25 mouse cellular contexts compared by ENCODE assay signal in genomic region chr12:82894971-82895838, GRCm38 (mm10).
"Had no signal": no experiment of that assay in that cellular context is flagged by ENCODE, and none has a peak within 500 bp of the region (broad histone marks: within the 10 kb centered on the region; RNA-seq: fewer than 3 reads in every experiment).

No protein-coding gene starts in this region.

- H3K27me3 ChIP-seq: heart, embryonic 12.5 days; hindbrain, embryonic 13.5 days; hindbrain, embryonic 15.5 days; kidney, embryonic 15.5 days; limb, embryonic 13.5 days; limb, embryonic 15.5 days; liver, embryonic 12.5 days had no signal

- H3K4me1 ChIP-seq: heart, embryonic 10.5 days; hindbrain, embryonic 13.5 days; kidney, embryonic 15.5 days; limb, embryonic 13.5 days; limb, embryonic 15.5 days; liver, embryonic 12.5 days had no signal

- H3K9ac ChIP-seq: heart, embryonic 12.5 days; hindbrain, embryonic 13.5 days; hindbrain, embryonic 15.5 days; kidney, embryonic 15.5 days; limb, embryonic 13.5 days; limb, embryonic 15.5 days; liver, embryonic 12.5 days; liver, embryonic 14.5 days had no signal

- H3K27ac ChIP-seq: heart, embryonic 10.5 days; hindbrain, embryonic 13.5 days; hindbrain, embryonic 15.5 days; hindbrain, postnatal 0 days; kidney, embryonic 15.5 days; kidney, postnatal 0 days; limb, embryonic 13.5 days; limb, embryonic 15.5 days; liver, embryonic 12.5 days; liver, embryonic 14.5 days had no signal

- H3K4me2 ChIP-seq: heart, embryonic 12.5 days; hindbrain, embryonic 13.5 days; hindbrain, embryonic 15.5 days; kidney, embryonic 15.5 days; limb, embryonic 13.5 days; limb, embryonic 15.5 days; liver, embryonic 12.5 days had no signal

- H3K9me3 ChIP-seq: heart, embryonic 10.5 days; hindbrain, embryonic 13.5 days; hindbrain, embryonic 15.5 days; kidney, embryonic 15.5 days; limb, embryonic 13.5 days; limb, embryonic 15.5 days; liver, embryonic 12.5 days had no signal

- ATAC-seq: hindbrain, postnatal 0 days; intestine, embryonic 16.5 days; liver, embryonic 12.5 days had no signal

- H3K4me3 ChIP-seq: heart, embryonic 10.5 days; heart, embryonic 12.5 days; hindbrain, embryonic 13.5 days; hindbrain, embryonic 15.5 days; kidney, embryonic 15.5 days; limb, embryonic 13.5 days; limb, embryonic 15.5 days; liver, embryonic 12.5 days had no signal

- DNase-seq: gastrocnemius, postnatal 10 days; gastrocnemius, postnatal 25 days; heart, adult 18-20 months; heart, postnatal 10 days; heart, postnatal 36 days; kidney, adult 11 months; kidney, adult 2 months; kidney, adult 9 months; kidney, postnatal 14 days; kidney, postnatal 36 days; layer of hippocampus, adult 9-11 months; layer of hippocampus, postnatal 36 days; left cerebral cortex, postnatal 4 days had no signal

- H3K36me3 ChIP-seq: heart, embryonic 10.5 days; heart, embryonic 12.5 days; hindbrain, embryonic 13.5 days; hindbrain, embryonic 15.5 days; kidney, embryonic 15.5 days; limb, embryonic 13.5 days; limb, embryonic 15.5 days; liver, embryonic 12.5 days had no signal
